Mouse (Mus musculus): Measurements from ENCODE around the gene Klhl29.

GRCm38 (mm10) chr12:5187773-5188333 lies 187.6 kb downstream of the Klhl29 start:
- TF ChIP-seq EP300 (IDR thresholded peaks at IDR 0.05; ENCODE audit: low read depth in 1 of 2, low read length in 2 of 2): no peak
- TF ChIP-seq TCF12 (IDR thresholded peaks at IDR 0.05; ENCODE audit: low read depth, low read length): no peak
- no peak for TF ChIP-seq TAL1 (IDR thresholded peaks at IDR 0.05; ENCODE audit: low read length)
- no peak for TF ChIP-seq CTCF (IDR thresholded peaks at IDR 0.05 in 2 of 3, conservative IDR thresholded peaks at IDR 0.05 in 1 of 3; ENCODE audit: control insufficient read depth in 1 of 3, insufficient read depth in 1 of 3, low read depth in 2 of 3, low read length in 3 of 3, poor library complexity in 1 of 3, severe bottlenecking in 1 of 3)
- TF ChIP-seq MYC (IDR thresholded peaks at IDR 0.05; ENCODE audit: low read depth, low read length): no peak
- TF ChIP-seq KAT2A (conservative IDR thresholded peaks at IDR 0.05; ENCODE audit: low read depth, low read length): no peak
- no peak for TF ChIP-seq ZKSCAN1 (IDR thresholded peaks at IDR 0.05; ENCODE audit: low read depth, low read length)
- no peak for TF ChIP-seq POLR2AphosphoS2 (IDR thresholded peaks at IDR 0.05; ENCODE audit: low read length)
- no peak for TF ChIP-seq E2F4 (IDR thresholded peaks at IDR 0.05; ENCODE audit: borderline replicate concordance, low read depth, low read length)
- TF ChIP-seq BHLHE40 (IDR thresholded peaks at IDR 0.05; ENCODE audit: borderline replicate concordance, low read depth, low read length): no peak
- TF ChIP-seq GATA1 (IDR thresholded peaks at IDR 0.05; ENCODE audit: low read depth, low read length): no peak
- TF ChIP-seq NRF1 (IDR thresholded peaks at IDR 0.05; ENCODE audit: insufficient read depth, low read depth, low read length, poor library complexity, severe bottlenecking): no peak
